Mouse (Mus musculus) Patski (cell line): ENCODE measurements around the gene Npas3. TPM values are rescaled to one million over a fixed set of nuclear protein-coding genes. Genes with fewer than 3 reads are reported as not detected.

ENCODE experiments used
- ATAC-seq: fragments of 100-300 bp; one replicate; pipeline ENCODE4 v1.8.0; 2021
- CTCF ChIA-PET: fragments of 350-600 bp; sonication (Branson Sonifier 250); formaldehyde crosslinking; loops from one replicate; lab custom pipeline; 2022; ENCODE audit warnings: inconsistent platforms; lab: Charles Lee
- POLR2A ChIA-PET: fragments of 350-600 bp; sonication (Branson Sonifier 250); formaldehyde crosslinking; loops from one replicate; lab custom pipeline; 2022; ENCODE audit warnings: antibody characterized with exemption, inconsistent platforms; lab: Charles Lee
- DNase-seq: peaks from one replicate; pipeline ENCODE4 v3.0.0-alpha.2; 2011; ENCODE audit warnings: low read depth, low spot score
- H3K27me3 ChIP-seq: fragments of 371-371 bp; one replicate; pipeline ENCODE4 v1.5.1; 2021
- CTCF ChIP-seq: fragments of 100-300 bp; IDR thresholded peaks from one replicate; pipeline ENCODE4 v1.5.1; 2021
- in situ Hi-C: fragments of 300-500 bp; cut with MboI; formaldehyde crosslinking; loops from 3 replicates; pipeline ENCODE4 v1.11.1; 2018; ENCODE audit warnings: low pct_unique_long_range_greater_than_20kb, mixed read lengths
- polyA plus RNA-seq: library from polyadenylated mRNA; unstranded; gene quantifications from one replicate; pipeline ENCODE4 v1.2.3, GENCODE M21; 2021

Npas3 gene
- polyA plus RNA-seq, 1 experiment from 2014 or later, result 0.08 TPM

DNA sequence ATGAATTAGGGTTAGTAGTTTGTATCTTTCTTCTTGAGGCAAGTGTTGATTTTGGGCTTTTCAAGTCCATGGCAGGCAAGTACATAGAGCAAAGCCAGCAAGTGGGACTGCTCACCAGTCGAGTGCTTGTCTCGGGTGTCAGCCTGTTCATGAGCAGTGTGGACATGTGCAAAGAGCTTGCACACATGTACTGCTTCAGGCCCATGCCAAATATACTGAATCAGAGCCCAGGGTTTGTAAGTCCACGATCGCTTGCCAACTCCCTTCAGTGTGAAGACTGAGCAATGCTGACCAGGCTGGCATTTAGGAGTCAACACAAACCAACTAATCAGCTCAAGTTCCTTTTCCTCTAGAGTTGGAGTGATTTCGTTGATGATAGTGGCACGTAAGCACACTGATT is 805.1 kb downstream of the Npas3 start:
- DNase-seq (no peak), ATAC-seq (no peak)
- in situ Hi-C loops, result loop anchor here (10.0 to 25.0 kb wide), 2 partner anchors 816 to 1009 kb away; partner anchors contain the start of gene Npas3
- H3K27me3 ChIP-seq, result no peaks in the 10 kb centered on the region
- CTCF ChIA-PET, result interaction anchor here (1.4 kb wide), 1 partner anchor 1012 kb away, joined by 3 read pairs; no protein-coding TSS in a partner anchor
- no peak for TF ChIP-seq CTCF
- POLR2A ChIA-PET, result no interaction called here

DNA sequence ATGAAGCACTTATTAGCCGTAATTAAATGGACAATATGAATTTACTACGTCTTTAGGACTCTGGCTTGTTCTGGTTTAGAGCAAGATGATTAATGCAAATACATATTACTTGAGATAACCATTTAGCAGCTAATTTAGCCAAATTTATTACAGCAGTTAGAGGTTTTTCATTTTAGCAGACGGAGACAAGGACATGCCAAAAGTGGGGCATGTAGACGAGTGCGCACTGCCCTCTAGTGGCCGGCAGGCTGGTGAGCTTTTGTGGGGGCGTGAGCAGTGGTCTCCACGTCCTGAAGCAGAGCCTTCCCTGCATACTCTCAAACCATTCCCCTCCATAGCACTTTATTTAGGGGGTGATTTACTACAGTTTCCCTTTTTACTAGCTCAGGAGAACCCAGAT is 812.3 kb downstream of the Npas3 start:
- DNase-seq (no peak), ATAC-seq (no peak)
- ChIA-PET CTCF (interaction anchor here (0.8 to 1.5 kb wide), 5 partner anchors 8 to 499 kb away, joined by 3 to 5 read pairs (median 4); no protein-coding TSS in a partner anchor), POLR2A (interaction anchor here (0.6 kb wide), 1 partner anchor 770 kb away, joined by 4 read pairs; no protein-coding TSS in a partner anchor)
- in situ Hi-C loops, result loop anchor here (25.0 kb wide), 1 partner anchor 823 kb away; the partner anchor contains the start of gene Npas3
- no peaks in the 10 kb centered on the region for H3K27me3 ChIP-seq
- peak; percentile 95 for TF ChIP-seq CTCF

DNA sequence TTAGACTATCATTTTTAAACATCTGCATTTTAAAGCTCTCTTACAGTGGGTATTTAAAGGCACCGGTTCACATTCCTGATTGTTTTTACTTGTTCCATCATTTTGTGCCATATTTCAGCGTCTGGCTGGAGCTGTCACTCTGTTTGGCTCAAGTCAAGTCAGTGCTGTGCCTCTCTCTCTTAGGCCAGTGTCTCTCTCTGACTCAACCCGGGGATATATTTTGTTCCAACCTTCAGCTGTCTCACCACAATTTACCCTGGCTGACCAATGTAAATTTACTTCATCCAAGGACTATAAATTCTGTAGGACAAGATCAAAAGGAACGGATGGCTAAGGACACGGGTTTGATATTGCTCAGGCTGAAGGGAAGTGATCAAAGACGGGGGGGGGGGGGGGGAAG is 812.7 kb downstream of the Npas3 start:
- in situ Hi-C loops, result loop anchor here (25.0 kb wide), 1 partner anchor 824 kb away; the partner anchor contains the start of gene Npas3

DNA sequence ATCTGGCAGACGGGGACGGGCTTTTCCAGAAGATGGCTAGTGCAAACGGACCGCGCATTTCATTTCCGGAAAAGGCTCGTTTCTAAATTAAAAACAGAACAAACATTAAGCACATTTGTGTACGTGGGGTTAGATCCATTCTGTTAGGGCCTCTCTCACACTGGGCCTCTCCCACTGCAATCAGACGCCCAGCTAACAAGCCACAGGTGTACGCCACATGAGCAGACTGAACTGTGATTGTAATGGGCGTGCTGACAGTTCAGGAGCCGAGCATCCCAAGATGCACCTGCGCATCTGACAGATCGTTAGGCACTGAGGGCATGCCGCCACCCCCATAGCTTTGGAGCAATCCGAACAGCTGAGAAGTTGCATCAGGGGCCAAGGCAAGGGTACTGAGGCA is 816.5 kb downstream of the Npas3 start:
- ChIA-PET CTCF (no interaction called here), POLR2A (no interaction called here)
- DNase-seq, result no peak
- no peaks in the 10 kb centered on the region for H3K27me3 ChIP-seq
- no peak for ATAC-seq
- TF ChIP-seq CTCF, result no peak
- in situ Hi-C loops, result loop anchor here (25.0 kb wide), 1 partner anchor 828 kb away; the partner anchor contains the start of gene Npas3

More for the DNA sequence above, 812.7 kb downstream of the Npas3 start:
- ATAC-seq (no peak), DNase-seq (no peak)
- CTCF ChIA-PET, result interaction anchor here (0.8 to 1.5 kb wide), 5 partner anchors 9 to 498 kb away, joined by 3 to 5 read pairs (median 4); no protein-coding TSS in a partner anchor
- TF ChIP-seq CTCF, result no peak
- POLR2A ChIA-PET, result interaction anchor here (0.6 kb wide), 1 partner anchor 770 kb away, joined by 4 read pairs; no protein-coding TSS in a partner anchor
- H3K27me3 ChIP-seq, result no peaks in the 10 kb centered on the region

DNA sequence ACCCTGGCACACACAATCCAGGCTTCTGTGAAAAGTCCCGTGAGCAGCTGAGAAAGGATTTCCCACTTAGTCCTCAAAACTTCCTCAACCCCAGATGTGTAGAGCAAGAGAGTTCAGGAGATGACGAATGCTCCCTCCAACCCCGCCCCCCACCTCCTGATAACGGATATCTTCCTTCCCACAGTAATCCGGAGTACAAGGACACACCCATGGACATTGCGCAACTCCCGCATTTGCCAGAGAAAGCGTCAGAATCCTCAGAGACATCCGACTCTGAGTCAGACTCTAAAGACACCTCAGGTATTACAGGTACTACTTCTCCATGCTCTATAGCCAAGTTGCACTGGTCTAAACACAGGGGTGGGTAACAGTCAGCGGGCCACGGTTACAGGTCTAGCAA is 817.1 kb downstream of the Npas3 start:
- ChIA-PET POLR2A (no interaction called here), CTCF (no interaction called here)
- TF ChIP-seq CTCF, result no peak
- no peaks in the 10 kb centered on the region for H3K27me3 ChIP-seq
- ATAC-seq (no peak), DNase-seq (no peak)
- in situ Hi-C loops, result loop anchor here (25.0 kb wide), 1 partner anchor 828 kb away; the partner anchor contains the start of gene Npas3

DNA sequence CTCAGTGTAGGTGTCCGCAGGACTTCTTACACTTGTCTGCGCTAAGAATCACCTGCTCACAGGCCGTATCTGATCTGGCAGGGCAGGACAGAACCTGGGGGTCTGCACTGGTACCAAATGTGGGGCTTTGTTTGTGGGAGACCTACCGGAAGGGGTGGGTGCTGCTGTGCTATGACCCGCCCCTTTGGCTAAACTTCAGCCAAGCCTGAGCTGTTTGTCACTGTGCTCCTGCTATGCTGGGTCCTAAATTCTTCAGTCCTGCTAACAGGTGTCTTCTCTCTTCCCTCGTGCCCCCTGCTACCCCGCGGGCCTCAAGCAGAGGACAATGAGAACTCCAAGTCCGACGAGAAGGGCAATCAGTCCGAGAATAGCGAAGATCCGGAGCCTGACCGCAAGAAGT is 818.9 kb downstream of the Npas3 start:
- CTCF ChIA-PET, result interaction anchor here (0.6 to 1.4 kb wide), 2 partner anchors 10 to 340 kb away, joined by 3 read pairs; no protein-coding TSS in a partner anchor
- no peak for DNase-seq
- no peak for ATAC-seq
- no peak for TF ChIP-seq CTCF
- H3K27me3 ChIP-seq, result no peaks in the 10 kb centered on the region
- in situ Hi-C loops, result loop anchor here (25.0 kb wide), 1 partner anchor 830 kb away; the partner anchor contains the start of gene Npas3
- POLR2A ChIA-PET, result interaction anchor here (0.7 kb wide), 1 partner anchor 14 kb away, joined by 3 read pairs; no protein-coding TSS in a partner anchor

DNA sequence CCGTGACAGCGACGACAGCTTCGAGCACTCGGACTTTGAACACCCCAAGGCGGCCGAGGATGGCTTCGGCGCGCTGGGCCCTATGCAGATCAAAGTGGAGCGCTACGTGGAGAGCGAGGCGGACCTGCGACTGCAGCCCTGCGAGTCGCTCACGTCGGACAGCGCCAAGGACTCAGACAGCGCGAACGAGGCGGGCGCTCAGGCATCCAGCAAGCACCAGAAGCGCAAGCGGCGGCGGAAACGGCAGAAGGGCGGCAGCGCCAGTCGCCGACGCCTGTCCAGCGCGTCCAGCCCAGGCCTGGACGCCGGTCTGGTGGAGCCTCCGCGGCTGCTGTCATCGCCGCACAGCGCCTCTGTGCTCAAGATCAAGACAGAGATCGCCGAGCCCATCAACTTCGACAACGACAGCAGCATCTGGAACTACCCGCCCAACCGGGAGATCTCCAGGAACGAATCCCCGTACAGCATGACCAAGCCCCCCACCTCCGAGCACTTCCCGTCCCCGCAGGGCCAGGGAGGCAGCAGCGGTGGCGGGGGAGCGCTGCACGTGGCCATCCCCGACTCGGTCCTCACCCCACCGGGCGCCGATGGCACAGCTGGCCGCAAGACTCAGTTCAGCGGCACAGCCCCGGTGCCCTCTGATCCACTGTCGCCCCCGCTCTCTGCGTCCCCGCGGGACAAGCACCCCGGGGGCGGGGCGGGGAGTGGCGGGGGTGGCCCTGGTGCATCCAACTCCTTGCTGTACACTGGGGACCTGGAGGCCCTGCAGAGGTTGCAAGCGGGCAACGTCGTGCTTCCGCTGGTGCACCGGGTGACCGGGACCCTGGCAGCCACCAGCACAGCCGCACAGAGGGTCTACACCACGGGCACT is 819.6 kb downstream of the Npas3 start:
- ChIA-PET CTCF (no interaction called here), POLR2A (no interaction called here)
- TF ChIP-seq CTCF, result no peak
- no peaks in the 10 kb centered on the region for H3K27me3 ChIP-seq
- ATAC-seq, result no peak
- DNase-seq, result no peak
- in situ Hi-C loops, result loop anchor here (25.0 kb wide), 1 partner anchor 831 kb away; the partner anchor contains the start of gene Npas3

DNA sequence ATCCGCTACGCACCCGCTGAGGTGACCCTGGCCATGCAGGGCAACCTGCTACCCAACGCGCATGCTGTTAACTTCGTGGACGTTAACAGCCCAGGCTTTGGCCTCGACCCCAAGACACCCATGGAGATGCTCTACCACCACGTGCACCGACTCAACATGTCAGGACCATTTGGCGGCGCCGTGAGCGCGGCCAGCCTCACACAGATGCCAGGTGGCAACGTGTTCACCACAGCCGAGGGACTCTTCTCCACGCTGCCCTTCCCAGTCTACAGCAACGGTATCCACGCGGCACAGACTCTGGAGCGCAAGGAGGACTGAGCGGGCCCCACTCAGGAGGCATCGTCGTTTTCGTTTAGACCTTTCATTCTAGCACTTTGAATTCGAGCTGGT is 820.3 kb downstream of the Npas3 start:
- in situ Hi-C loops, result loop anchor here (25.0 kb wide), 1 partner anchor 831 kb away; the partner anchor contains the start of gene Npas3
- ChIA-PET CTCF (no interaction called here), POLR2A (no interaction called here)
- ATAC-seq (no peak), DNase-seq (no peak)
- no peak for TF ChIP-seq CTCF
- no peaks in the 10 kb centered on the region for H3K27me3 ChIP-seq

DNA sequence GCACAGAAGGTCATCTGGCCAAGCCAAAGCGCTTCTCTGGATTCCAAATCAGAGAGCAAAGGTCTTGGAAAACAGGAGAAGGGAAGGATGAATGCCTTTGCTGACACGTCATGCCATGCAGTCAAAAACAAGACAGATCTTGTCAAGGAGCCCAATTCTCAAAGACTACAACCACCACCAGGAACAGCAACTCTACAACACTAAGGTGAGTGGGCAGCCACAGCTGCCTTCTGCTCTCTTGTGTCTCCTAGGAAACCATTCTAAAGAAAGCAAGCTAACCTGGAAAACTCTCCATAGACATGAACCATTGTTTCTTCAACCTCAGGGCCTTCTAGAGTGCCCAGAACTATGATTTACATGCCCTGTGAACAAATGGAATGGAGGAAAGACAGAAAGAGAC is 825.5 kb downstream of the Npas3 start:
- DNase-seq (no peak), ATAC-seq (no peak)
- ChIA-PET CTCF (interaction anchor here (1.1 kb wide), 1 partner anchor 13 kb away, joined by 4 read pairs; no protein-coding TSS in a partner anchor), POLR2A (no interaction called here)
- no peak for TF ChIP-seq CTCF
- peaks cover 5% of the 10 kb centered on the region for H3K27me3 ChIP-seq
- in situ Hi-C loops, result loop anchor here (25.0 kb wide), 1 partner anchor 837 kb away; the partner anchor contains the start of gene Npas3

DNA sequence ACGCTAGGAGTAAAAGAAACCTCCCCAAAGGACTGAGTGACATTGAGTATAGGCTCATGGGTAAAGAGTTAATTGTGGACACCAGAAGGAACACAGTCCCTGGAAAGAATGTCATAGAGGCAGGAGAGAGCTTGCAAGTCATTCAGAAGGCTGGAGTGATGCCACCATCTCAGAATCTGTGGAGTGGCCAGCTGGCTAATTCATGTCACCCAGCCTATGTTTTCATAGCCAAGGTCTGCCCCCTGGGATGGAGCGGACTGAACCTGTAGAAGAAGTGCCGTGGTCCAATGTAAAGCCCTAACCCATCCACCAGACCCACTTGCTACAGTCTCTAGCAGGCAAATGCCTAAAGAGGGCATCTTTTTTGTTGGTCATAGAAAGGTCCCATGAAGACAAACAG is 832.5 kb downstream of the Npas3 start:
- H3K27me3 ChIP-seq, result peaks cover 5% of the 10 kb centered on the region
- in situ Hi-C loops, result no loop called here
- no peak for TF ChIP-seq CTCF
- ChIA-PET POLR2A (interaction anchor here (0.6 to 1.0 kb wide), 2 partner anchors 14 to 833 kb away, joined by 3 read pairs; partner anchors contain the start of gene Npas3), CTCF (no interaction called here)
- DNase-seq (no peak), ATAC-seq (no peak)
